Mouse (Mus musculus): Measurements from ENCODE around the gene Zfp867.

The Zfp867 gene

GRCm38 (mm10) chr11:59460459-59460858, 11.8 kb downstream of the Zfp867 start:
- no peak for DNase-seq (ENCODE audit: extremely low spot score, low read depth, low spot score)

GRCm38 (mm10) chr11:59458973-59459372, 13.3 kb downstream of the Zfp867 start:
- DNase-seq (ENCODE audit: extremely low spot score, low read depth, low spot score) = no peak

DNA sequence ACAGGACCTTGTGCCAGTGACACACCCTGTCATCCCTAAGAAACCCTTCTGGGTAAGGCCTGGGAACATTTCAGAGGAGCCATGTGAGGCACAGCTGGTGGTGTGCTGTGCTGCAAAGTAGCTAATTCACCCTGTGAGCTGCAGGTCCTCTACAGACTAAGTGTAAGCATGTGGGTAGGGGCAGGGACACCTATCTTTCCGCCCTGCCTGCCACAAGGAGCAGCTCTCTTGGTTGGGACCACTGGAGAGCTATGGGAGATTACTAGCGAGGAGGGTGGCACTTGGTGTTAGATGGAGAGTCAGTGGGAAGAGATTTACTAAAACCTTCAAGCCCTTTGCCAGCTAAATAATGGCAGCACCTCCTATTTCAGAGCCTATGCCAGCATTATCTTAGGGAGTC, 15.4 kb downstream of the Zfp867 start:
- no peak for DNase-seq (ENCODE audit: extremely low spot score, low read depth, low spot score)

GRCm38 (mm10) chr11:59456346-59456745, 15.9 kb downstream of the Zfp867 start:
- no peak for DNase-seq (ENCODE audit: extremely low spot score, low read depth, low spot score)

DNA sequence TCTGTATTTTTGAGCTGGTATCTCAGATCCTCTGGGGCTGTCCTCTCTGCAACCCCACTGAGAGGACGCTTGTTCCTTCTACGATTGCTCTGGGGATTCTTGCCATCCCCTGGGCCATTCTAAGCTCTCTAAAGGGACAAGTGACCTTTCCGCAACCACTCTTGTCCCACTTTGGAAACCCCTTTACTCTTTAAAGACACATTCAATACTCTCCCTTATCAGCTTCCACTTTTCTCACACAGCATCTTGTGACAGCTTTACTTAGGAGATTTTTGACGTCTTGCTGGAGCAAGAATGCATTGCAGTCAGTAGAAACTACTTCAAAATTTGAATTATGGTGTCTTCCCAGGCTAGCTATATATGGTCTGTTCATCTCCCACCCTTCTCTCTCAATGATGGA, 21.2 kb downstream of the Zfp867 start, which contains the start of gene Snap47:
TSS of gene Snap47 (minus strand) at position 101 of the 400 bp plus-strand sequence.
- no peak for DNase-seq (ENCODE audit: extremely low spot score, low read depth, low spot score)

DNA sequence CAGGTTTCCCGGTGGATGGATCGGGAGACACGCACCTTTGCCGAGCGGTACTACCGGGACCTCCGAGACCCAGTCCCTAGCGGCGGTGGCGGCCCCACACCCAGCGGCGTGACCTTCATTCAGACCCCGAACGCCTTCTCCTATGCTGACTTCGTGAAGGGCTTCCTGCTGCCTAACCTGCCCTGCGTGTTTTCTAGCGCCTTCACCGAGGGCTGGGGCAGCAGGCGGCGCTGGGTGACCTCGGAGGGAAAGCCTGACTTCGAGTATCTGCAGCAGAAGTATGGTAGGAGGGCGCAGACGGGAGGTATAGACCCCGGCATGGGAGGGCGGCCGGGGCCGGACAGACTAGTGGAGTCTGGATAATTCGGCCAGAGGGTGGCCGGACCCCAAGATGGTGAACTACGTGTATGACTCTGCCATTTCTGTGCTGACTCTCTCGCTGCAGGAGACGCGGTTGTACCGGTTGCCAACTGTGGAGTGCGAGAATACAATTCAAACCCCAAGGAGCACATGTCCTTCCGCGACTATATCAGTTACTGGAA, 22.0 kb downstream of the Zfp867 start:
- DNase-seq (ENCODE audit: extremely low spot score, low read depth, low spot score) = no peak

DNA sequence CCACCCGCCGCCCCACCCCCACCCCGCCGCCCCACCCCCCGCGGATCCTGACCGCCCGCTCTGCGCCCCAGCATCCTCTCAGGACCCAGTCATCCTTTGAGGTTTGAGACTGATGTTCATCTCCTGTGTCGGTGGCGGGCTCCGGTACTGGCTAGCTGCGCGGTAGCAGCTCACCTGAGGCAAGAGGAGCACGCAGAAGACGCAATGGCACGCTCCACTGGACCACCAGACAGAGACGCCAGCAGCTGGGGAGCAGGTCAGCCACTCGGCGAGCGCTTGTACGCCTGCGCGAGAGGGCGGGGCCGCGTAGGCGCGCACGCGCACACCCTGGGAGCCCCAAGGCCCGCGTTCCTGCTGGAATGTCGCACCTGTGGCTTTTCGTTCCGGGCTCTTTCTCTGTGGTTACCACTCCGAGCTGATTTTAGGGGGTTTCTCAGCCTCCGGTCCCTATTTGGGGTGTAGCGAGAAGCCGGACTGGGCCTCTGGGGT, 22.5 kb downstream of the Zfp867 start, which contains the start of gene Jmjd4:
TSS of gene Jmjd4 (plus strand) at position 305 of the 489 bp plus-strand sequence.
- peak; percentile 78 for DNase-seq (ENCODE audit: extremely low spot score, low read depth, low spot score)

GRCm38 (mm10) chr11:59443102-59443501, 29.2 kb downstream of the Zfp867 start:
- DNase-seq (ENCODE audit: extremely low spot score, low read depth, low spot score) = no peak

DNA sequence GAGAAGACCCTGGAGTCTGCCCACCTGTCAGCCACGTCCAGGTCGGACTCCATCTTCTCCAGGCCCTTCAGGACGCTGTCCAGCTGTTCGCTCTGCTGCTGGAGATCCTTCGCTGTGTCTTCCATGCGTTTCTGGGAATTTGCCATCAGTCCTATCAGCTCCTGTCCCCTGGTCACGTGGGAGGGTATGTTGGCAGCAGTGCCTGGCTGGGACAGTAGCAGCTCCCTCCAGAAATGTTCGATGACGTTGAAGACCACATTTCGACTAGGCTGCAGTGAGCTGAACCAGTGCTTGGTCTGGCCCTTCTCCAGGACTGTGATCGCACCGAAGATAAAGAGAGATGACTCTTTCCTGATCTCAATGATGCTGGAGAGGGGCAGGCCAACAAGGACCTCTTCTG, 34.3 kb downstream of the Zfp867 start:
- DNase-seq (ENCODE audit: extremely low spot score, low read depth, low spot score) = no peak

DNA sequence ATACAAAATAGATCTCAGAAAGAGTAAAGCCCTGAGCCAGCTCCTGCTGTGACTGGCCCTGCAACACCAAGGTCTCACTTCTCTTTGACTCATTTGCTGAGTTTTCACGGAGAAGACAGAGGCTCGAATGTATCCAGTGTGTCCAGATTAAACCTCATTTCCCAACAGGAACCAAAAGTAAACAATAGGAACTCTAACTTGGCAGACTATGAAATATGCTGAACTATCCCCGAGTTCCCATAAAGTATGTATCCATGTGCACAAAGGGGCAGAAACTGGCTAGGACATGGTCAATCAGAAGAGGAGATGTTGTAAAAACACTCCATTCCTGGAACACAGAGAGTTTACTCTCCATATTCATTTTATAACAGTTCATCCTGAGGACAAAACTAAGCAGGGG, 40.0 kb downstream of the Zfp867 start:
- DNase-seq (ENCODE audit: extremely low spot score, low read depth, low spot score) = no peak

DNA sequence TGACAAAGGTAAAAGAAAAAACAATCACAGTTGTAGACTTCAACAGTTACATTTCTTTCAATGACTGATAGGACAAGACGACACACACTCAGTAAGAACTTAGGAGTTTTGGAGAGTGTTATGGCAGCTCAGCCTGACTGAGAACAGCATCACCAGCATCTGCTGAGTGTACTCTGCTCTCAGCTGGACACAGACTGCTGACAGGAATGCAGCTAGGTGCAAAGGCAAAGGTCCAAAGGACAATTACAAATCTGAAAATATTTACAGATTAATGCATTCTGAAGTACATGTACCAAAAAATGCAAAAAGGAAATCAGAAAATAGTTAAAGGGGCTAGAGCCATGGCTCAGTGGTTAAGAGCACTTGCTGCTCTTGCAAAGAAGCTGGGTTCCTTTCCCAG, 42.3 kb downstream of the Zfp867 start:
- no peak for DNase-seq (ENCODE audit: extremely low spot score, low read depth, low spot score)

DNA sequence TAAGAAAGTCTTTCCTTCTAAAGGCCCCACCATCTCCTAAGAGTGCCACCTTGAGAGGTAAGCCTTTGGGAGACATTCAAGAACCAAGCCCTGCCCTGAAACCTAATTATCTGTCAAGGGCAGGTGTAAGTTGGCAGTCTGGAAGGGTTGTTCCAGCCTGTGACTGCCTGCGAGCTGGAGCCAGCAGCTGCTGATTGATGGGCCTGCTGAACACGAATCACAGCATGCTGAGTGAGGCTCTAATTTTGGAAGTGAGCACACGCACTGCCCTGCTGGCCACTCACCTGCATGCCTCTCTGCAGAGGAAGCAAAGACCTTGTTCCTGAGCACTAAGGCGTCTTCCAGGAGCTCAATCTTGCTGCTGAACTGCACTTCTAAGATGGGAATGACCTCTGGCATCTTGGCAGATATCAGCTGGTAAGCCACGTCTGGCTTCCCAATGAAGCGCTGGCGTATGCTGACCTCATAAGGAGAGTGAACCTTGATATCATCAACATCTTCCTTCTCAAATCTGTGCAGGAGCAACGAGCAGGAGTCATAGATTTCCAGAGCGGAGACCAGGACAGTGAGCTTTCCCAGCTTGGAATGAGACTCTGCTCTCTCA, 44.1 kb downstream of the Zfp867 start:
- no peak for DNase-seq (ENCODE audit: extremely low spot score, low read depth, low spot score)

GRCm38 (mm10) chr11:59425671-59426101, 46.6 kb downstream of the Zfp867 start:
- no peak for DNase-seq (ENCODE audit: extremely low spot score, low read depth, low spot score)

DNA sequence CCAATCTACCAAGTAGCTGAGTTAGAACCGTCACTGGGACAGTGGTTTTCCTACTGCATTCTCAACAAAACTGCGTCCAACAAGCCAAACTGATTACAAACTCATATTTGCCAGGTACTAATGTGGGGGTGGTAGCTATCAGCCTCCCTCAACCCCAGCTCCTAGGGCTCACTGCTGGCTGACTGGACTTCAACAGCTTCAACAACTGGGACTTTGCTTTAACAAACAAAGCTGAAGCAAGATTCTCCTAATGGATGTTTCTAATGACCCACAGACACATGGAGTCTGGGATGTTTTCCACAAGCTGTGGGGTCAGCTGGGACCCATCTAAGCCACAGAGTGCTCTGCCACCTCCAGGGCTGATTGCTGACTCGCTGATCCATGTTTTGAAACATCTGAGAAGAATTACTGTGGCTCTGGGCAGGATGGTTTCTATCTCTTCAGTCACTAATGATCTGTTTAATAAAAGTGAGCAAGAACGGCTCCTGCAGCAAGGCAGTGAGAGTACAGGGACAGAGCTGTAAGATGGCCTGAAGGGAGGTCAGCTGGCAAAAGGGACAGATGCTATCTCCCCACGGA, 49.2 kb downstream of the Zfp867 start:
- no peak for DNase-seq (ENCODE audit: extremely low spot score, low read depth, low spot score)

DNA sequence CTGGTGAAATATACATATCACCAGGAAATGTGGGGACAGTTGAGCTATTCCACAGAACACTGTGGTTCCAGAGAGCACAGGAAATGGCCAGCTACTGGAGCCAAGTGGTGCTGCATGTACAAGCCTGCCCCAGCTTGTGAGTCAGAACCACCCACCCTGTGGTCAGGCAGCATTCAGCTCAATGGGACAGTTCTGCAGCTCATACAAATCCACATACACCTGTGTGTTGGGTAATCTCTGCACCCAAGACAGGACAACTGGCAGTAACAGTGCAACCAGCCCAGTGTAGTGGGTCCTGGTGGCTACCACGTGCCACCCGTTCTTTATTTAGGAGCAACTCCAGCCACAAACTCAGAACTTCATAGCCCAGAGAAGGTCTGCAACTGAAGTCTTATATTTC, 50.3 kb downstream of the Zfp867 start:
- DNase-seq (ENCODE audit: extremely low spot score, low read depth, low spot score) = no peak

GRCm38 (mm10) chr11:59421436-59421835, 50.8 kb downstream of the Zfp867 start:
- DNase-seq (ENCODE audit: extremely low spot score, low read depth, low spot score) = no peak

- DNase-seq (ENCODE audit: extremely low spot score, low read depth, low spot score) = no peak
These were observed 53.6 kb downstream of the Zfp867 start for GRCm38 (mm10) chr11:59418708-59419107.

GRCm38 (mm10) chr11:59412999-59413863, 59.0 kb downstream of the Zfp867 start:
- no peak for DNase-seq (ENCODE audit: extremely low spot score, low read depth, low spot score)

GRCm38 (mm10) chr11:59412058-59412457, 60.2 kb downstream of the Zfp867 start:
- DNase-seq (ENCODE audit: extremely low spot score, low read depth, low spot score) = no peak
